Mouse (Mus musculus): ENCODE measurements at regions not wholly inside any gene's neighbourhood (a gene's known extent, or its start where the extent isn't known, plus 50 kb on each side); places are given as distances from the start of the nearest gene placed in this dataset.
A peak's percentile ranks its signal among the peaks of the same experiment; 100 is the strongest.

- ATAC-seq (replicated peaks; ENCODE audit: low read depth, poor library complexity, severe bottlenecking) = no peak
Measured at GRCm38 (mm10) chr5:4697346-4698095, 60.3 kb downstream of the Fzd1 start.

- ATAC-seq (replicated peaks; ENCODE audit: low read depth, poor library complexity, severe bottlenecking) = no peak
Measured at GRCm38 (mm10) chr5:4696701-4697100, 61.1 kb downstream of the Fzd1 start.

- ATAC-seq (replicated peaks; ENCODE audit: low read depth, poor library complexity, severe bottlenecking) = peak; percentile 77
Measured at GRCm38 (mm10) chr5:4689130-4689529, 68.7 kb downstream of the Fzd1 start.

- no peak for ATAC-seq (replicated peaks; ENCODE audit: low read depth, poor library complexity, severe bottlenecking)
Measured at GRCm38 (mm10) chr5:4675316-4675715, 82.5 kb downstream of the Fzd1 start.

- no peak for ATAC-seq (replicated peaks; ENCODE audit: low read depth, poor library complexity, severe bottlenecking)
Measured at GRCm38 (mm10) chr5:4666381-4666780, 91.5 kb downstream of the Fzd1 start.

- ATAC-seq (replicated peaks; ENCODE audit: low read depth, poor library complexity, severe bottlenecking) = no peak
Measured at GRCm38 (mm10) chr5:4665978-4666377, 91.9 kb downstream of the Fzd1 start.

GRCm38 (mm10) chr5:4664918-4665317 lies 92.9 kb downstream of the Fzd1 start:
- ATAC-seq (replicated peaks; ENCODE audit: low read depth, poor library complexity, severe bottlenecking) = no peak

- no peak for ATAC-seq (replicated peaks; ENCODE audit: low read depth, poor library complexity, severe bottlenecking)
Measured at GRCm38 (mm10) chr5:4664488-4664887, 93.3 kb downstream of the Fzd1 start.

GRCm38 (mm10) chr5:4662198-4662585 lies 95.6 kb downstream of the Fzd1 start:
- ATAC-seq (replicated peaks; ENCODE audit: low read depth, poor library complexity, severe bottlenecking) = no peak

- no peak for ATAC-seq (replicated peaks; ENCODE audit: low read depth, poor library complexity, severe bottlenecking)
Measured at GRCm38 (mm10) chr5:4661420-4662197, 96.2 kb downstream of the Fzd1 start.

- no peak for ATAC-seq (replicated peaks; ENCODE audit: low read depth, poor library complexity, severe bottlenecking)
Measured at GRCm38 (mm10) chr5:4657982-4658381, 99.9 kb downstream of the Fzd1 start.

GRCm38 (mm10) chr5:4654186-4654585 lies 103.6 kb downstream of the Fzd1 start:
- ATAC-seq (replicated peaks; ENCODE audit: low read depth, poor library complexity, severe bottlenecking) = no peak

- no peak for ATAC-seq (replicated peaks; ENCODE audit: low read depth, poor library complexity, severe bottlenecking)
Measured at GRCm38 (mm10) chr5:4651167-4651955, 106.5 kb downstream of the Fzd1 start.

GRCm38 (mm10) chr5:4650709-4651108 lies 107.1 kb downstream of the Fzd1 start:
- no peak for ATAC-seq (replicated peaks; ENCODE audit: low read depth, poor library complexity, severe bottlenecking)

- no peak for ATAC-seq (replicated peaks; ENCODE audit: low read depth, poor library complexity, severe bottlenecking)
Measured at GRCm38 (mm10) chr5:4649858-4650556, 107.8 kb downstream of the Fzd1 start.

GRCm38 (mm10) chr5:4641041-4641440 lies 116.8 kb downstream of the Fzd1 start:
- no peak for ATAC-seq (replicated peaks; ENCODE audit: low read depth, poor library complexity, severe bottlenecking)

- no peak for ATAC-seq (replicated peaks; ENCODE audit: low read depth, poor library complexity, severe bottlenecking)
Measured at GRCm38 (mm10) chr5:4633763-4634162, 124.1 kb downstream of the Fzd1 start.

- ATAC-seq (replicated peaks; ENCODE audit: low read depth, poor library complexity, severe bottlenecking) = no peak
Measured at GRCm38 (mm10) chr5:4625206-4625605, 132.6 kb downstream of the Fzd1 start.

- ATAC-seq (replicated peaks; ENCODE audit: low read depth, poor library complexity, severe bottlenecking) = no peak
Measured at GRCm38 (mm10) chr5:4623625-4624024, 134.2 kb downstream of the Fzd1 start.

- ATAC-seq (replicated peaks; ENCODE audit: low read depth, poor library complexity, severe bottlenecking) = no peak
Measured at GRCm38 (mm10) chr5:4620513-4621210, 137.2 kb downstream of the Fzd1 start.

All from common myeloid progenitor, adult 5-6 weeks (primary cell).